Mouse (Mus musculus) embryonic facial prominence, embryonic 11.5 days (tissue): ENCODE measurements around the gene Usp49. TPM values are rescaled to one million over a fixed set of nuclear protein-coding genes. Genes with fewer than 3 reads are reported as not detected.
"Not testable (repeated sequence)": the region's sequence is repeated elsewhere in the genome, so short reads cannot be mapped to it uniquely, and the experiment has no call there.

Source experiments
- ATAC-seq: fragments of 200-750 bp; cut with Nextera tagmentation; replicated peaks from 2 replicates; pipeline ENCODE4 v1.8.0; 2017; ENCODE audit warnings: low read depth; ENCODE audit not compliant: insufficient number of reproducible peaks, low FRiP score, low TSS enrichment
- DNase-seq: peaks from one replicate; pipeline ENCODE4 v3.0.0-alpha.2; 2015; ENCODE audit warnings: low spot score
- H3K27ac ChIP-seq: fragments of 300-500 bp; sonication (generic); replicated peaks from 2 replicates; pipeline ENCODE4 v1.5.1; 2014; ENCODE audit warnings: mild to moderate bottlenecking, low read depth, low read length, control low read depth
- H3K27me3 ChIP-seq: fragments of 300-500 bp; sonication (generic); 2 replicates; pipeline ENCODE4 v1.6.1; 2014; ENCODE audit warnings: mild to moderate bottlenecking, low read length, moderate library complexity, mixed read lengths; ENCODE audit not compliant: control insufficient read depth, insufficient read depth
- H3K36me3 ChIP-seq: fragments of 300-500 bp; sonication (generic); replicated peaks from 2 replicates; pipeline ENCODE4 v1.6.1; 2014; ENCODE audit warnings: low read depth, mild to moderate bottlenecking, low read length, moderate library complexity, mixed read lengths; ENCODE audit not compliant: control insufficient read depth, insufficient read depth
- H3K4me1 ChIP-seq: fragments of 300-500 bp; sonication (generic); 2 replicates; pipeline ENCODE4 v1.6.1; 2014; ENCODE audit warnings: low read length, mixed read lengths; ENCODE audit not compliant: control insufficient read depth, insufficient read depth
- H3K4me2 ChIP-seq: fragments of 300-500 bp; sonication (generic); 2 replicates; pipeline ENCODE4 v1.6.1; 2014; ENCODE audit warnings: low read depth, mild to moderate bottlenecking, control low read depth, low read length, moderate library complexity
- H3K4me3 ChIP-seq: fragments of 300-500 bp; sonication (generic); 2 replicates; pipeline ENCODE4 v1.5.1; 2014; ENCODE audit warnings: low read depth, low read length, control low read depth
- H3K9ac ChIP-seq: fragments of 300-500 bp; sonication (generic); replicated peaks from 2 replicates; pipeline ENCODE4 v1.6.1; 2014; ENCODE audit warnings: mild to moderate bottlenecking, control low read depth, low read length
- H3K9me3 ChIP-seq: fragments of 300-500 bp; sonication (generic); replicated peaks from 2 replicates; pipeline ENCODE4 v1.6.1; 2016; ENCODE audit warnings: mild to moderate bottlenecking, low read length, inconsistent platforms, mixed read lengths; ENCODE audit not compliant: control insufficient read depth
- WGBS: fragments of 180-500 bp; shearing (Covaris S2); extraction: QIAGEN DNeasy Blood & Tissue Kit; methylation state at CpG from one replicate; pipeline ENCODE4 v1.1.7; 2014; 5-methylcytosine and 5-hydroxymethylcytosine counted together
- polyA plus RNA-seq: library from polyadenylated mRNA; unstranded; fragments of >200 nt; fragmentation: Nextera tagmentation; extraction: Ambion mirVana; gene quantifications from 2 replicates; pipeline ENCODE4 v1.2.1, GENCODE M21; 2014

Gene Usp49
- polyA plus RNA-seq, 1 experiment from 2014 or later: 4.3 TPM

GRCm38 (mm10) chr17:47611661-47611982 is 18.9 kb upstream of the Usp49 start:
- Histone ChIP-seq H3K4me3 (peak overlapping the region; percentile 78), H3K9me3 (no peaks in the 10 kb centered on the region), H3K27me3 (no peaks in the 10 kb centered on the region), H3K9ac (peak overlapping the region; percentile 76), H3K4me1 (no peaks in the 10 kb centered on the region), H3K4me2 (peak overlapping the region; percentile 72), H3K36me3 (peaks cover 2% of the 10 kb centered on the region), H3K27ac (no peak overlapping the region)
- peak; percentile 19; the same call in 1 of the 2 replicates for ATAC-seq
- under 1% methylated on average over 13 of the region's 13 CpGs for WGBS
- no peak for DNase-seq

- H3K4me2 ChIP-seq: no peak overlapping the region
- no peak overlapping the region for H3K27ac ChIP-seq
- DNase-seq (no peak), ATAC-seq (no peak)
- 90% methylated on average over 1 of the region's 1 CpGs for WGBS
- no peak overlapping the region for H3K9ac ChIP-seq
- H3K9me3 ChIP-seq: no peaks in the 10 kb centered on the region
- no peak overlapping the region for H3K4me3 ChIP-seq
- peaks cover 2% of the 10 kb centered on the region for H3K36me3 ChIP-seq
- no peaks in the 10 kb centered on the region for H3K4me1 ChIP-seq
- H3K27me3 ChIP-seq: no peaks in the 10 kb centered on the region
These were observed 16.5 kb upstream of the Usp49 start for GRCm38 (mm10) chr17:47614018-47614417.

GRCm38 (mm10) chr17:47616119-47616518 is 14.4 kb upstream of the Usp49 start:
- Histone ChIP-seq H3K4me3 (no peak overlapping the region), H3K9me3 (no peaks in the 10 kb centered on the region), H3K9ac (no peak overlapping the region), H3K4me1 (no peaks in the 10 kb centered on the region), H3K27me3 (no peaks in the 10 kb centered on the region), H3K4me2 (no peak overlapping the region), H3K36me3 (peaks cover 2% of the 10 kb centered on the region), H3K27ac (no peak overlapping the region)
- DNase-seq (no peak), ATAC-seq (no peak)
- 97% methylated on average over 8 of the region's 8 CpGs for WGBS

GRCm38 (mm10) chr17:47616652-47617051 is 13.8 kb upstream of the Usp49 start:
- no peak for ATAC-seq
- Histone ChIP-seq H3K4me2 (no peak overlapping the region), H3K27ac (no peak overlapping the region), H3K9ac (no peak overlapping the region), H3K9me3 (no peaks in the 10 kb centered on the region), H3K27me3 (no peaks in the 10 kb centered on the region), H3K4me3 (no peak overlapping the region), H3K36me3 (peaks cover 2% of the 10 kb centered on the region), H3K4me1 (no peaks in the 10 kb centered on the region)
- WGBS: 92% methylated on average over 4 of the region's 4 CpGs
- no peak for DNase-seq

- ATAC-seq (no peak), DNase-seq (no peak)
- Histone ChIP-seq H3K4me2 (no peak overlapping the region), H3K4me3 (no peak overlapping the region), H3K9ac (no peak overlapping the region), H3K4me1 (no peaks in the 10 kb centered on the region), H3K27ac (no peak overlapping the region), H3K36me3 (peaks cover 2% of the 10 kb centered on the region), H3K9me3 (no peaks in the 10 kb centered on the region), H3K27me3 (no peaks in the 10 kb centered on the region)
- WGBS: 89% methylated on average over 9 of the region's 9 CpGs
These were observed 12.7 kb upstream of the Usp49 start for GRCm38 (mm10) chr17:47617605-47618307.

GRCm38 (mm10) chr17:47618556-47619311 is 11.8 kb upstream of the Usp49 start:
- WGBS: 90% methylated on average over 13 of the region's 13 CpGs
- H3K36me3 ChIP-seq: peaks cover 2% of the 10 kb centered on the region

GRCm38 (mm10) chr17:47622912-47623554 is 7.5 kb upstream of the Usp49 start:
- H3K4me3 ChIP-seq: no peak overlapping the region
- no peaks in the 10 kb centered on the region for H3K4me1 ChIP-seq
- no peak overlapping the region for H3K27ac ChIP-seq
- H3K9ac ChIP-seq: no peak overlapping the region
- ATAC-seq: no peak
- no peaks in the 10 kb centered on the region for H3K9me3 ChIP-seq
- peaks cover 5% of the 10 kb centered on the region for H3K36me3 ChIP-seq
- WGBS: 92% methylated on average over 14 of the region's 14 CpGs
- no peak for DNase-seq
- H3K4me2 ChIP-seq: no peak overlapping the region
- H3K27me3 ChIP-seq: no peaks in the 10 kb centered on the region

More at GRCm38 (mm10) chr17:47618556-47619311, 11.8 kb upstream of the Usp49 start:
- ATAC-seq (no peak), DNase-seq (no peak)
- Histone ChIP-seq H3K4me1 (no peaks in the 10 kb centered on the region), H3K4me3 (no peak overlapping the region), H3K9me3 (no peaks in the 10 kb centered on the region), H3K9ac (no peak overlapping the region), H3K27me3 (no peaks in the 10 kb centered on the region), H3K27ac (no peak overlapping the region), H3K4me2 (no peak overlapping the region)

GRCm38 (mm10) chr17:47624572-47624971 is 5.9 kb upstream of the Usp49 start:
- not testable (repeated sequence) for H3K36me3 ChIP-seq, H3K9me3 ChIP-seq, H3K4me3 ChIP-seq, ATAC-seq, H3K27ac ChIP-seq, H3K9ac ChIP-seq, H3K4me2 ChIP-seq, DNase-seq, H3K4me1 ChIP-seq, H3K27me3 ChIP-seq
- 93% methylated on average over 5 of the region's 5 CpGs for WGBS
